Mouse (Mus musculus): ENCODE measurements at regions not wholly inside any gene's neighbourhood (a gene's known extent, or its start where the extent isn't known, plus 50 kb on each side); places are given as distances from the start of the nearest gene placed in this dataset.
"Not testable (repeated sequence)": the region's sequence is repeated elsewhere in the genome, so short reads cannot be mapped to it uniquely, and the experiment has no call there.

GRCm38 (mm10) chr10:70848141-70848540 lies 192.4 kb upstream of the Phyhipl start:
- no peaks in the 10 kb centered on the region; the same call in 1 of the 2 replicates for H3K27me3 ChIP-seq (replicated peaks; ENCODE audit: control insufficient read depth, insufficient read depth, low read length)
- no peaks in the 10 kb centered on the region for H3K36me3 ChIP-seq (ENCODE audit: control insufficient read depth, insufficient read depth, low read length)
- WGBS: 87% methylated on average over 5 of the region's 5 CpGs
- H3K27ac ChIP-seq (ENCODE audit: insufficient read depth, low read depth, low read length): no peak overlapping the region
- no peak for TF ChIP-seq CTCF (conservative IDR thresholded peaks at IDR 0.05; ENCODE audit: insufficient read depth, insufficient read length, low read depth, low read length)
- no peak for TF ChIP-seq POLR2A (IDR thresholded peaks at IDR 0.05; ENCODE audit: low read depth, low read length)
- no peak for DNase-seq
- H3K4me1 ChIP-seq (ENCODE audit: control insufficient read depth, insufficient read depth, low read length): no peaks in the 10 kb centered on the region
- no peak overlapping the region for H3K4me3 ChIP-seq (ENCODE audit: insufficient read depth, low read depth, low read length)

GRCm38 (mm10) chr10:70847341-70847882 lies 191.6 kb upstream of the Phyhipl start:
- Histone ChIP-seq H3K4me1 (ENCODE audit: control insufficient read depth, insufficient read depth, low read length) (no peaks in the 10 kb centered on the region), H3K27ac (ENCODE audit: insufficient read depth, low read depth, low read length) (no peak overlapping the region), H3K27me3 (replicated peaks; ENCODE audit: control insufficient read depth, insufficient read depth, low read length) (no peaks in the 10 kb centered on the region; the same call in 1 of the 2 replicates), H3K4me3 (ENCODE audit: insufficient read depth, low read depth, low read length) (no peak overlapping the region), H3K36me3 (ENCODE audit: control insufficient read depth, insufficient read depth, low read length) (no peaks in the 10 kb centered on the region)
- TF ChIP-seq CTCF (conservative IDR thresholded peaks at IDR 0.05; ENCODE audit: insufficient read depth, insufficient read length, low read depth, low read length): no peak
- no peak for TF ChIP-seq POLR2A (IDR thresholded peaks at IDR 0.05; ENCODE audit: low read depth, low read length)
- DNase-seq: no peak
- 57% methylated on average over 3 of the region's 3 CpGs for WGBS

- DNase-seq: no peak
- WGBS: 90% methylated on average over 10 of the region's 10 CpGs
- no peaks in the 10 kb centered on the region for H3K4me1 ChIP-seq (ENCODE audit: control insufficient read depth, insufficient read depth, low read length)
- no peaks in the 10 kb centered on the region; the same call in 1 of the 2 replicates for H3K27me3 ChIP-seq (replicated peaks; ENCODE audit: control insufficient read depth, insufficient read depth, low read length)
- no peak overlapping the region for H3K4me3 ChIP-seq (ENCODE audit: insufficient read depth, low read depth, low read length)
- no peak for TF ChIP-seq CTCF (conservative IDR thresholded peaks at IDR 0.05; ENCODE audit: insufficient read depth, insufficient read length, low read depth, low read length)
- TF ChIP-seq POLR2A (IDR thresholded peaks at IDR 0.05; ENCODE audit: low read depth, low read length): no peak
- no peak overlapping the region for H3K27ac ChIP-seq (ENCODE audit: insufficient read depth, low read depth, low read length)
- H3K36me3 ChIP-seq (ENCODE audit: control insufficient read depth, insufficient read depth, low read length): no peaks in the 10 kb centered on the region
These were observed 190.8 kb upstream of the Phyhipl start for GRCm38 (mm10) chr10:70846281-70847168.

- no peaks in the 10 kb centered on the region for H3K36me3 ChIP-seq (ENCODE audit: control insufficient read depth, insufficient read depth, low read length)
- 91% methylated on average over 2 of the region's 2 CpGs for whole genome bisulfite sequencing
- H3K4me1 ChIP-seq (ENCODE audit: control insufficient read depth, insufficient read depth, low read length): no peaks in the 10 kb centered on the region
- TF ChIP-seq CTCF (conservative IDR thresholded peaks at IDR 0.05; ENCODE audit: insufficient read depth, insufficient read length, low read depth, low read length) (no peak), POLR2A (IDR thresholded peaks at IDR 0.05; ENCODE audit: low read depth, low read length) (no peak)
- no peak overlapping the region for H3K4me3 ChIP-seq (ENCODE audit: insufficient read depth, low read depth, low read length)
- DNase-seq: no peak
- no peaks in the 10 kb centered on the region; the same call in 1 of the 2 replicates for H3K27me3 ChIP-seq (replicated peaks; ENCODE audit: control insufficient read depth, insufficient read depth, low read length)
- H3K27ac ChIP-seq (ENCODE audit: insufficient read depth, low read depth, low read length): no peak overlapping the region
These were observed 188.1 kb upstream of the Phyhipl start for GRCm38 (mm10) chr10:70843848-70844247.

GRCm38 (mm10) chr10:70842176-70842838 lies 186.5 kb upstream of the Phyhipl start:
- Histone ChIP-seq H3K27me3 (replicated peaks; ENCODE audit: control insufficient read depth, insufficient read depth, low read length) (no peaks in the 10 kb centered on the region; the same call in 1 of the 2 replicates), H3K36me3 (ENCODE audit: control insufficient read depth, insufficient read depth, low read length) (no peaks in the 10 kb centered on the region), H3K4me1 (ENCODE audit: control insufficient read depth, insufficient read depth, low read length) (no peaks in the 10 kb centered on the region), H3K27ac (ENCODE audit: insufficient read depth, low read depth, low read length) (no peak overlapping the region), H3K4me3 (ENCODE audit: insufficient read depth, low read depth, low read length) (no peak overlapping the region)
- WGBS: 83% methylated on average over 4 of the region's 4 CpGs
- DNase-seq: no peak
- no peak for TF ChIP-seq CTCF (conservative IDR thresholded peaks at IDR 0.05; ENCODE audit: insufficient read depth, insufficient read length, low read depth, low read length)
- no peak for TF ChIP-seq POLR2A (IDR thresholded peaks at IDR 0.05; ENCODE audit: low read depth, low read length)

- WGBS: 96% methylated on average over 2 of the region's 2 CpGs
These were observed 185.4 kb upstream of the Phyhipl start for GRCm38 (mm10) chr10:70841179-70841578.

GRCm38 (mm10) chr10:70838147-70838546 lies 182.4 kb upstream of the Phyhipl start:
- Histone ChIP-seq H3K4me1 (ENCODE audit: control insufficient read depth, insufficient read depth, low read length) (no peaks in the 10 kb centered on the region), H3K36me3 (ENCODE audit: control insufficient read depth, insufficient read depth, low read length) (no peaks in the 10 kb centered on the region), H3K27ac (ENCODE audit: insufficient read depth, low read depth, low read length) (no peak overlapping the region), H3K4me3 (ENCODE audit: insufficient read depth, low read depth, low read length) (no peak overlapping the region), H3K27me3 (replicated peaks; ENCODE audit: control insufficient read depth, insufficient read depth, low read length) (no peaks in the 10 kb centered on the region)
- DNase-seq: no peak
- 90% methylated on average over 4 of the region's 4 CpGs for WGBS
- no peak for TF ChIP-seq POLR2A (IDR thresholded peaks at IDR 0.05; ENCODE audit: low read depth, low read length)
- TF ChIP-seq CTCF (conservative IDR thresholded peaks at IDR 0.05; ENCODE audit: insufficient read depth, insufficient read length, low read depth, low read length): no peak

More at GRCm38 (mm10) chr10:70841179-70841578, 185.4 kb upstream of the Phyhipl start:
- H3K4me1 ChIP-seq (ENCODE audit: control insufficient read depth, insufficient read depth, low read length); H3K27ac ChIP-seq (ENCODE audit: insufficient read depth, low read depth, low read length); H3K4me3 ChIP-seq (ENCODE audit: insufficient read depth, low read depth, low read length); H3K27me3 ChIP-seq (replicated peaks; ENCODE audit: control insufficient read depth, insufficient read depth, low read length); DNase-seq; H3K36me3 ChIP-seq (ENCODE audit: control insufficient read depth, insufficient read depth, low read length): not testable (repeated sequence)
